Mouse (Mus musculus) hindbrain, embryonic 10.5 days (tissue): ENCODE measurements around the gene Eml6. TPM values are rescaled to one million over a fixed set of nuclear protein-coding genes. Genes with fewer than 3 reads are reported as not detected.

Source experiments
- DNase-seq: peaks from one replicate; pipeline ENCODE4 v3.0.0-alpha.2; 2017; ENCODE audit warnings: low spot score
- H3K27ac ChIP-seq: fragments of 300-500 bp; sonication (generic); 2 replicates; pipeline ENCODE4 v1.5.1; 2016; ENCODE audit warnings: mild to moderate bottlenecking, moderate library complexity
- H3K27me3 ChIP-seq: fragments of 300-500 bp; sonication (generic); 2 replicates; pipeline ENCODE4 v1.6.1; 2016; ENCODE audit warnings: mild to moderate bottlenecking; ENCODE audit not compliant: poor library complexity, insufficient read depth, severe bottlenecking
- H3K36me3 ChIP-seq: fragments of 300-500 bp; sonication (generic); 2 replicates; pipeline ENCODE4 v1.6.1; 2016; ENCODE audit warnings: mild to moderate bottlenecking, moderate library complexity
- H3K4me1 ChIP-seq: fragments of 300-500 bp; sonication (generic); replicated peaks from 2 replicates; pipeline ENCODE4 v1.6.1; 2016; ENCODE audit warnings: mild to moderate bottlenecking
- H3K4me3 ChIP-seq: fragments of 300-500 bp; sonication (generic); 2 replicates; pipeline ENCODE4 v1.5.1; 2016; ENCODE audit warnings: mild to moderate bottlenecking, moderate library complexity
- H3K9me3 ChIP-seq: fragments of 300-500 bp; sonication (generic); 2 replicates; pipeline ENCODE4 v1.6.1; 2016; ENCODE audit warnings: mild to moderate bottlenecking, moderate library complexity
- WGBS: fragments of 180-500 bp; shearing (Covaris S2); methylation state at CpG from one replicate; pipeline ENCODE4 v1.1.7; 2016; 5-methylcytosine and 5-hydroxymethylcytosine counted together
- polyA plus RNA-seq: library from polyadenylated mRNA; unstranded; fragments of >200 nt; fragmentation: Nextera tagmentation; extraction: Ambion mirVana; gene quantifications from 2 replicates; pipeline ENCODE4 v1.2.1, GENCODE M21; 2016

Eml6 gene
- polyA plus RNA-seq, 1 experiment from 2014 or later = 0.95 TPM

DNA sequence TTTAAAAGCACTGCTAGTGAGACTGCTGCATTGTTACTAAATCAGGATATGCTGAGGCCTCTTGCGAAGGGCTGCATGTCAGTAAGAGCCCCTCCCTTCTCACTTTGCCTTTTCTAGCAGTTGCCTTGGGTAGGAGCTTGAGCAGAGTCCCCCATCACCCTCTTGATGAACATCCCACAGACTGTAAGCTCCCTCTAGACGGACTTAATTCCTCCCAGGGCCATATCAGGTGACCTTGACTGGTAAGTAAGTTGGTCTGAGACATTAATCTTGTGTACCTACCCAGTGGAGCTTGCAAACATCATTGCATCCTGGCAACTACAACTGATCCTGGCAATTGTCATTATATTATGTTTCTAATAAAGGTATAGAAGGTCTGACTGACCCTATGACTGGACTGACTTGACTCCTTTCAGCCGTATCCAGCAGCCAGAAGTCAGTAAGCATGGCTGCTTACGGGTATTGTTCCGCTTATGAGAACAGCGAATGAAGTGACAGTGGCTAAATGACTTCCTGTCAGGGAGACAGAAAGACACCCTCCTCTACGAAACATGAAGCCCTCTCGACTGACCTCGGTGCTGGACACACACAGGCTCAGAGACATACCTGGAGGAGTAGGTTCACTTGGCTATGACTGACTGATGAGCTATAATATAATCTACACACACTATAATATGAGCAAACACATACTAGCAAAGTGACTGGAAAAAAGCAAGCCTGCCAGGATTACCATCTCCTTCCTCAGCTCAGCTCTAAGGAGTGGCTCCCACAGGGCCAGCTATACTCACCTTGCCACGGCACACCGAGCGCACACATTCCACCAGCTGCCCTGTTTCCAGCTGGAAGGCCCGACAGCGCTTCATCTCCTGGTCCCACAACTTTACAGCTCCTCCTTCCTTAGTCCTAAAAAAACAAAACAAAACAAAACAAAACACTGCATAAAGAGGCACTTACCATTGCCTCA, 273.9 kb downstream of the Eml6 start:
- Histone ChIP-seq H3K27ac (no peak overlapping the region), H3K36me3 (peaks cover 17% of the 10 kb centered on the region), H3K27me3 (no peaks in the 10 kb centered on the region), H3K9me3 (no peaks in the 10 kb centered on the region), H3K4me3 (no peak overlapping the region), H3K4me1 (no peaks in the 10 kb centered on the region)
- 86% methylated on average over 14 of the region's 14 CpGs for WGBS
- DNase-seq = no peak

DNA sequence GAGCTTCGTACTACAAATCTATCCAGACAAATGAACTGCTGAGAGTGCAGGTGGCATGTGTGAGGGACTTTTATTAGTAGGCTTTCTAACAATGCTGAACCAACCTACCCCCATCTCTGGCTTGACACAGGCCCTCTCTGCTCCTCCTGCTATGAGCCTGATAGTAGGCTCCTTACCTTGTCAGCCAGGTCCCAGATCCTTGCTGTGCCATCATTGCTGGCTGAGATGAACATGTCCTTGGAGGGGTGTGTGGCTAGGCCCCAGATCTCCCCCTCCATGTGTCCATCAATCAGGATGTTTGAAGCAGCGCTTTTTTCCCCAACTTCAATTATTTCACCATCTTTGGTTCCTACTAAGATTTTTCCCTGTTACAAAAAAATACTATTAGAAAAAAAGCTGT, 274.8 kb downstream of the Eml6 start:
- Histone ChIP-seq H3K4me1 (no peaks in the 10 kb centered on the region), H3K36me3 (peaks cover 26% of the 10 kb centered on the region), H3K27ac (no peak overlapping the region), H3K4me3 (no peak overlapping the region), H3K27me3 (no peaks in the 10 kb centered on the region), H3K9me3 (no peaks in the 10 kb centered on the region)
- no peak for DNase-seq
- WGBS = 95% methylated on average over 2 of the region's 2 CpGs

DNA sequence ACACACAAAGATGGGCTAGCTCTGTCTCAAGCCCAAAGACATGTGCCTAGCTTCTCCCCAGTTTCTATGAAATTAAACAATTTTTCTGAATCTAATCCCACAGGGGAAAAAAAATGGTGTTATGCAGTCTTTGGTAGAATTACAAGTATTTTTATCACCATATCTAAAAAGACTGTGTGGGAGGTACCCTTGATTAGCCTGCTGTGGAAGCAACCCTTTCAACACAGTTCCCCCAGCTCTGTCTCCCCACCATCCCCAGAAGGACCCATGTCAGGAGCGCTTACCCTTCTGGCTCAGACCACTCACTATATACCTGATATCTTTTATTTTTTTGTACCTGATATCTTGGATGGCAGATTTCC, 276.4 kb downstream of the Eml6 start:
- no peak overlapping the region for H3K27ac ChIP-seq
- 90% methylated on average over 1 of the region's 1 CpGs for WGBS
- no peaks in the 10 kb centered on the region for H3K9me3 ChIP-seq
- H3K36me3 ChIP-seq = peaks cover 39% of the 10 kb centered on the region
- no peak for DNase-seq
- H3K27me3 ChIP-seq = no peaks in the 10 kb centered on the region
- H3K4me1 ChIP-seq = no peaks in the 10 kb centered on the region
- no peak overlapping the region for H3K4me3 ChIP-seq

DNA sequence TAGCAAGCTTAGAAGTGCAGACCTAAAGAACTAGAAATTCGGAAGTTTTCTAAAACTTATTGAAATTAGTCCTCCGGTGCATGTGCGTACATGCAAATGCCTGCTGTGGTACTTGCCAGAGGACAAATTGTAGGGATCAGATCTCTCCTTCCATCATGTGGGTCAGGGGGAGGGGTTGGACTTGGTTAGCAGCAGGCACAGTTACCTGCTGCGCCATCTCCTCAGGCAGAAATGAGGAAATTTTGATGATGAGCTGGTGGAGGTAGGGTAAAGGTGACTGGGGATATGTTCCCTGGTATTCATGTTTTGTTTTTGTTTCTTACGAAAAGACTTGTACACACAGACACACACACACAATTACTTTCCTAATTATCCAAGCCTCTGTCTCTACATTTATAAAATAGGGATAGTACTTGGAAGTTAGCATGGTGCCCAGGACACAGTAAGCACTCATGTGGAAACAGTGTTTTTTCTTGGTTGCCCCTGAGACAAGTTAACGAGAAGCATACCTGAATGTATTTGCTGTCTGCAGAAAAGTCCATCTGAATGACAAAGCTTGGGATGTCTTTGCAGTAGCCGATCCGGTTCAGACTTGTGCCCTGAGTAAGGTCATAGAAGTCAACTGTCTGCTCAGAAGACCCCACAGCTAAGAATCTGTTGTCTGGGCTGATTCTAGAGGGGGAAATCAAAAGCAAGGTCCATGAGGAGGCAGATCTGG, 276.9 kb downstream of the Eml6 start:
- DNase-seq = no peak
- WGBS = 91% methylated on average over 8 of the region's 8 CpGs
- H3K27me3 ChIP-seq = no peaks in the 10 kb centered on the region
- no peaks in the 10 kb centered on the region for H3K9me3 ChIP-seq
- no peak overlapping the region for H3K4me3 ChIP-seq
- H3K27ac ChIP-seq = no peak overlapping the region
- H3K36me3 ChIP-seq = peaks cover 45% of the 10 kb centered on the region
- H3K4me1 ChIP-seq = no peaks in the 10 kb centered on the region

DNA sequence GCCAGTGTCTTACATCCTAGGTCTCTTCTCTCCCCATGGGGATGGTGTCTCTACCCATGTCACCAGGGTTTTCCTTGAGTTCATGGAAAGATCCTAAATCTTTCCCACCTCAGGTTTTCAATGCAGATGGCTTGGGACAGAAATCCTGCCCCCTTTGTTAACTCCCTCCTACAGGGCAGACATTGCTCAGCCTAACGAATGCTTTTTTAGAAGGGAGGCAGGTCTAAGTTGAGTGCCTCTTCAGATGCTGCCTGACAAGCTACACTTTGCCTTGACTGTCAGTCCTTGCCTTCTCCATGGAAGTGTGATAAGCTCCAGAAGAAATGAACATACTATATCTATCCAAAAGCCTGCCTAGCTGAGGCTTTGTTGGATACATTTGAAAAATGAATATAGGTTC, 278.0 kb downstream of the Eml6 start:
- Histone ChIP-seq H3K36me3 (peaks cover 55% of the 10 kb centered on the region), H3K9me3 (no peaks in the 10 kb centered on the region), H3K4me3 (no peak overlapping the region), H3K27ac (no peak overlapping the region), H3K4me1 (no peaks in the 10 kb centered on the region), H3K27me3 (no peaks in the 10 kb centered on the region)
- no peak for DNase-seq
- 78% methylated on average over 1 of the region's 1 CpGs for WGBS

DNA sequence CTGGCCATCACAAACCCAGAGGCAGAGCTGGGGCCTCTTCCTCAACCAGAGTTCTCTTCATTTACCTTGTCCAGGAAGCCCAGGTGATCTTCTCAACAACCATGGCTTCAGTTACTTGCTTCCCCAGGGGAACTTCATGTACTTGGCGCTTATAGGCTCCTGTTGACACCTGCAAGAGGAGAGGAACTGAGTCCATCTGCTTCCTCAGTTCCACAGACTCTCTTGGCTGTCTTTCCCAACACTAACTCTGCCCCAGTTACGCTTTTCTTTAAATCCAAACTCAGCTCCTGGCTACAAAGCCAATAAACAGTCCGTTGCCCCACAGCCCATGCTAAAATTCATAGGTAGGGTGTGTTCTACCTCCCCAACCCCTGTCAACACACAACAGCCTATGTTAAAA, 278.5 kb downstream of the Eml6 start:
- no peaks in the 10 kb centered on the region for H3K4me1 ChIP-seq
- DNase-seq = no peak
- no peaks in the 10 kb centered on the region for H3K27me3 ChIP-seq
- 96% methylated on average over 3 of the region's 3 CpGs for WGBS
- no peaks in the 10 kb centered on the region for H3K9me3 ChIP-seq
- no peak overlapping the region for H3K4me3 ChIP-seq
- H3K36me3 ChIP-seq = peaks cover 60% of the 10 kb centered on the region
- H3K27ac ChIP-seq = no peak overlapping the region

DNA sequence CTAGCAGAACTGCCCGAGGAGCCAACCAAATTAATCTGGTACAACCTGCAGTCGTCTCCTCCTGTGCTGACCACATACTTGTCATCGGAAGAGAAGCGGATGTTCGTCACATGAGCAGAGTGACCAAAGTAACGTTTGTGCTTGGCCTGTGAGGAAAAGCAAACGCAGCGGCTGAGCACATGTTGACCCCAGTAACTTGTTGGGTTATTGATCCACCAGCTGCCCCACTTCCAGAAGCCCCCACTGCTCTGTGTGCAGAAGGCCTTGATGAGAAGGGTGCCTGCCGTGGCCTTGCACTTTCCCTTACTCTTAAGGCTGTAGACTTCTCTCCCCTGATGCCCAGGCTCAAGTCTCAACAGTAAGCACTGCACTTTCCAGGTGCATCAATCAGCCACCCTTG, 279.6 kb downstream of the Eml6 start:
- H3K4me3 ChIP-seq = no peak overlapping the region
- H3K4me1 ChIP-seq = no peaks in the 10 kb centered on the region
- peaks cover 72% of the 10 kb centered on the region for H3K36me3 ChIP-seq
- no peaks in the 10 kb centered on the region for H3K9me3 ChIP-seq
- DNase-seq = no peak
- H3K27ac ChIP-seq = no peak overlapping the region
- H3K27me3 ChIP-seq = no peaks in the 10 kb centered on the region
- 92% methylated on average over 9 of the region's 9 CpGs for WGBS

DNA sequence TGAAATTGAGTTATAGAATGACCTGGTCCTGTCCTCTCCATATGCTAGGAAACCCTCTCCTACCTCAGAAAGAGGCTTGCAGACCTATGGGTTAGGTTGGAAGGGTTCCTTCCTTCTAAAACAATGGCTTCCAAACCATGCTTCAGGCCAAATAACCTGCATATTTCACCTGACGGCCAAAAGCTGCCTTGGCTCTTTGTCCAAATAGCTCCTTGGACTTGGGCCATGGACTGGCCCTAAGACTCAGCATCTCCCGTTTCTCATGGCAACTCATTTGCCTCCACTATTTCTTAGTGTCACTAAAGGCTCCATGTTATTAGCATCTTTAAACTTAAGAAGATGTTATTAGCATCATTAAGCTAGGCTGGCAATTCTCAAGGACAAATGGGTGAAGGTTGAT, 280.3 kb downstream of the Eml6 start:
- peaks cover 77% of the 10 kb centered on the region for H3K36me3 ChIP-seq
- no peaks in the 10 kb centered on the region for H3K9me3 ChIP-seq
- no peaks in the 10 kb centered on the region for H3K4me1 ChIP-seq
- H3K27me3 ChIP-seq = no peaks in the 10 kb centered on the region
- DNase-seq = no peak
- H3K4me3 ChIP-seq = no peak overlapping the region
- H3K27ac ChIP-seq = no peak overlapping the region
- WGBS = 86% methylated on average over 2 of the region's 2 CpGs

DNA sequence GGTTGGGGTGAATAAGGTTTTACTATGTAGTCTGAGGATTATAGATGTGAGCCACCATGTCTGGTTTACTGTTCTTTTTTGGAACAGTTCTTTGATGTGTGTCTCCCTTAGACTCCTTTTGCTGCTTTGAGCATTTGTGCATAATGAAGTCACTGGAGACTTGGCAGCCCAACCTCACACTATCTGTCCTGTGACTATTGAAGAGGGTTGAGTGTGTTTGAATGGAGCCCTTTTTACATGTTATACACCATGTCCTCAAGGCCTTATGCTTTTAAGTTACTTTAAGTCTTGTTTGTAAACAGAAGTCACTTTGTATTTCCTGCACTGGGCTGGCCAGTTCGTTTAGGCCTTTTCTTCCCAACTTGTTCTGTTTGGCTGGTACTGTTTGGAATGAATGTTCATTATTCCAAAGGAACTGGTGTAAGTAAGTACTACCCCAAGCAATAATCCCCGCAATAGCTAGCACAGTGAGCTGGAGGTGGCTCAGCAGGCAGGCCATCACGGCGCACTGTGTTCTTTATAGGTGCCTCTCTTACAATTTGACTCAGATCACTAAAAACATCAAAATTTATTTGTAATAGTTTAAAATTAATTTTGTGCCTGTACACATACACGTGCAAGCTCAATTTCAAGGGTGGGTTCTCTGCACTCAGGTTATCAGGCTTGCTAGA, 280.9 kb downstream of the Eml6 start:
- H3K36me3 ChIP-seq = peaks cover 81% of the 10 kb centered on the region
- H3K27me3 ChIP-seq = no peaks in the 10 kb centered on the region
- WGBS = 91% methylated on average over 5 of the region's 5 CpGs
- no peaks in the 10 kb centered on the region for H3K4me1 ChIP-seq
- DNase-seq = no peak
- no peaks in the 10 kb centered on the region for H3K9me3 ChIP-seq
- no peak overlapping the region for H3K27ac ChIP-seq
- no peak overlapping the region for H3K4me3 ChIP-seq

DNA sequence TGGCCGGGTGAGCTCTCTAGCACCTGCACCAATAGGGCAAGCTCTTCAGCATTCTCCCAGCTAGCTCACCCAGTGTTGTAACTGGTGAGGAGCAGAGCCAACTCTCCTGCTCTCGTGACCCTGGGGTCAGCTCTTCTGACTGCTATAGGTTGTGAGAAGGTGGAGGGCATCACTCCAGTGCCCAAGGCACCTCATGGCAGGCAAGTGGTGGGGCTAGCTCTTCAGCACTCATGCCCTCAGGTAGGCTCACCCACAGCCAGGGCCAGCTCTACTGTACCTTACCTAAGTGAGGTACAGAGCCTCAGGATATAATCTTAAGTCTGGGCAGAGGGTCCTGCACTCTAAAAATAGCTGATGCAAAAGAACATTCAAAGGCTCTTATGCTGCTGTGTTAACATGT, 286.1 kb downstream of the Eml6 start:
- no peak for DNase-seq
- WGBS = 83% methylated on average over 2 of the region's 2 CpGs
- Histone ChIP-seq H3K36me3 (peaks cover 89% of the 10 kb centered on the region), H3K27ac (no peak overlapping the region), H3K4me3 (no peak overlapping the region), H3K9me3 (no peaks in the 10 kb centered on the region), H3K4me1 (no peaks in the 10 kb centered on the region), H3K27me3 (no peaks in the 10 kb centered on the region)

DNA sequence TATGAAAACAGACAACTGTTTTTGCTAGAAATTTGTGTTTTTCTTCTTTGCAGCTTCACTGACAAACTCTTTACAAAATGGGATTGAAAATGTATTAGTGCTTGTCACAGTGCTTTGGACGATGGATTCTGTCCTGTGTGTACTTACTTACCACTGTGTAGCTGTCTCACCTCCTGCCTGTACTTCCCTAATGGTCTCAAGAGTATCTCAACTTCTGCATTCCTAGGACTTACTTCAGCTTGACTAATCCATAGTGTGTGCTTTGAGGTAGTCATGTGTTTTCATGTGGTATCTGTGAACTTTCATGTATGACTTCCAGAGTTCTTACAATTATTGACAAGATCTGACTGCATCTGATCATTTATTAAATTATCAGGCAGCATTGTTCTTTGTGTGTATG, 297.9 kb downstream of the Eml6 start:
- Histone ChIP-seq H3K4me1 (no peaks in the 10 kb centered on the region), H3K36me3 (no peaks in the 10 kb centered on the region), H3K4me3 (no peak overlapping the region), H3K27me3 (no peaks in the 10 kb centered on the region), H3K9me3 (no peaks in the 10 kb centered on the region), H3K27ac (no peak overlapping the region)
- WGBS = 96% methylated on average over 1 of the region's 1 CpGs
- DNase-seq = no peak

DNA sequence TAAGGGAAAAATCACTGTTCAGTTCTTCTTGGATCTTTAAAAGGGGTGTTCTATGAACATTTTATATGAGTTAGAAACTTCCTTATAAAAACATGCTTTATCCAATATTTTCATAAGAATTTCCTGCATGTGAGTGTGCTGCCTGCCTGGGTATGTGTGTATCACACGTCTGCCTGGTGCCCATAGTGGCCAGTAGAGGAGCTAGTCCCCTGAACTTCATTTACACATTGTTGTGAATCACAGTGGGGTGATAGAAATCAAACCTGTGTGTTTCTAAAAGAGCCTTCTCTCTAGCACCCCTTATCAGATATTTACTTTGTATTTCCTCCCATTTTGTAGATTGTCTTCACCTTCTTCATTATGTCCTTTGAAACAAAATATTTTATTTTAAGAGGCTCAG, 300.2 kb downstream of the Eml6 start:
- WGBS = 76% methylated on average over 1 of the region's 1 CpGs

DNA sequence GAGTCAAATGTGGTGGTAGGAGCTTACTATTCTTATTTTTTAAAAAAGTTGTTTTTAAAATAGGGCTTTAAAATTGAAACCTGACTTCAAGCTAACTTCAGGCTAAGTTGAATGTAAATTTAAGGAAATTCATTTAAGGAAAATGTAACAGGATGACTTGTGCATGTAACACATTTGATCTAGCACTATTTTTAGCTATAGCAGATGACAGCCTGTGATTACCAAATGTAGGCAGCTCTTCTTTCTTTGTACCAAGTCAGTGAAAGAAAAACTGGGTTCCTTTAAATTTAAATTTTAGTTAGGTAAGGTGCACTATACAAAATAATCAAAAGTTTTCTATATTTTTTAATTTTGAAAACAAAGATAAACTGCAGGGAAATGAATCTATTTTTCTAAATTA, 300.7 kb downstream of the Eml6 start:
- no peaks in the 10 kb centered on the region; the same call in 1 of the 2 replicates for H3K36me3 ChIP-seq
- H3K9me3 ChIP-seq = no peaks in the 10 kb centered on the region
- DNase-seq = no peak
- H3K4me1 ChIP-seq = no peaks in the 10 kb centered on the region
- no peak overlapping the region for H3K4me3 ChIP-seq
- no peak overlapping the region for H3K27ac ChIP-seq
- H3K27me3 ChIP-seq = no peaks in the 10 kb centered on the region

More for the DNA sequence above, 300.2 kb downstream of the Eml6 start:
- Histone ChIP-seq H3K27ac (no peak overlapping the region), H3K4me3 (no peak overlapping the region), H3K9me3 (no peaks in the 10 kb centered on the region), H3K36me3 (no peaks in the 10 kb centered on the region; the same call in 1 of the 2 replicates), H3K4me1 (no peaks in the 10 kb centered on the region), H3K27me3 (no peaks in the 10 kb centered on the region)
- DNase-seq = no peak
